Mouse (Mus musculus): ENCODE data around the gene Rtp2. TPM values are rescaled to one million over a fixed set of nuclear protein-coding genes. Genes with fewer than 3 reads are reported as not detected.
A peak's percentile ranks its signal among the peaks of the same experiment; 100 is the strongest.

The Rtp2 gene
- total RNA-seq, 2 experiments from 2014 or later, result not detected

DNA sequence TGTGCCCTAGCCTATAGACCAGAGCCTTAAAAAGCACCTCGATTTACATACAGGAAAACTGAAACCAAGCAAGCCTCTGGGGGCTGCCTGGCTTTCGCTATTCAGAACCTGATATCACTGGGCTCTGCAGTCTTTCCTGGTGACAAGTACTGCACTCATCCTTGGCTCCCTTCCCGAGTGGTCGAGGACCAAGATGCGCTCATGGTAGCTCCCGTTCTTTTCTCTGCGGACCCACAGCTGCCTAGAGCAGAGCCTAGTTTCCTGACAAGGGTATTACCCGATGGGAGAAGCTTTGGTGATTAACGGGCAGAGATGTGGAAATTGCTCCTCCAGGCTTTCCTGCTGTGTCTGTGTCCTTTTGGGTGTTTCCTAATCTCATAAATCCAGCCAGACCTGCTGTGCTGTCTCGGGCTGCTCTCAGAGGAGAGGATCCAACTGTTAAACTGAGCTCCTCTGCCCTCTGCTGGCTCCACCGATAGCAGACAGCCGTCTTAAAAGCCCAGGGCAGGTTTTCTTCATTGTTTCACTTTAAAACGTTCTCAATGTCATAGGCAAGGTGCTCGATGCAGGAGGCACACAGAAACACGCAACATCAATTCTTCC lies 34.1 kb downstream of the Rtp2 start:
- DNase-seq (ENCODE audit: low spot score in 2 of 2), result peak; percentile 61 to 66
- intact Hi-C loops (cut with DNase I), result loop anchor here (2.0 to 5.0 kb wide), 3 partner anchors 54 to 445 kb away; no protein-coding TSS in a partner anchor

GRCm38 (mm10) chr16:23897486-23897885 lies 34.7 kb downstream of the Rtp2 start:
- intact Hi-C loops (cut with DNase I), result loop anchor here (5.0 kb wide), 2 partner anchors 55 to 170 kb away; no protein-coding TSS in a partner anchor

GRCm38 (mm10) chr16:23895135-23895534 lies 37.1 kb downstream of the Rtp2 start:
- no peak for DNase-seq (ENCODE audit: low spot score in 2 of 2)
- intact Hi-C loops (cut with DNase I), result loop anchor here (5.0 kb wide), 2 partner anchors 57 to 168 kb away; no protein-coding TSS in a partner anchor

More at GRCm38 (mm10) chr16:23897486-23897885, 34.7 kb downstream of the Rtp2 start:
- DNase-seq (ENCODE audit: low spot score in 2 of 2), result no peak

DNA sequence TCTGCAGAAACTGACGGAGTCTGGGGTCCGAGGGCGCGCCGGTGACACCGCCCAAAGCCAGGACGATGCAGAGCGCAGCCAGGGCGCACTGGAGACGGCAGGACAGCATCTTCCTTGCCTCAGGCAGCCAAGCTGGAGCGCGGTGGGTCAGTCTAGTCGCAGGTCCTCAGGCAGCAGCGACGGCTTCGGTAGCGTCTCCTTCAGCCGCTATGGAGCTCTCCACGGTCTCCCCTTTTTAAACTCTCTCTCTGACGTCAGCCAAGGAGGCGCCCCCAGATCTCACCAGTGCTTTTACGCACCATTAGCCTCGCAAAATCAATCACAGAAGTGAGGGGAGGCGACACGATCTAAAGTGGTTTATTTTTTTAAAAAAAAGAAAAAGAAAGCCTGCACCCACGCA lies 41.6 kb downstream of the Rtp2 start, which contains the start of gene Sst:
Sst (minus strand) TSS at position 323 of the 400 bp plus-strand sequence.
- DNase-seq (ENCODE audit: low spot score in 2 of 2), result peak in 1 of 2 experiments; percentile 9
- intact Hi-C loops (cut with DNase I), result no loop called here

GRCm38 (mm10) chr16:23890151-23890550 lies 42.0 kb downstream of the Rtp2 start:
- intact Hi-C loops (cut with DNase I), result no loop called here

DNA sequence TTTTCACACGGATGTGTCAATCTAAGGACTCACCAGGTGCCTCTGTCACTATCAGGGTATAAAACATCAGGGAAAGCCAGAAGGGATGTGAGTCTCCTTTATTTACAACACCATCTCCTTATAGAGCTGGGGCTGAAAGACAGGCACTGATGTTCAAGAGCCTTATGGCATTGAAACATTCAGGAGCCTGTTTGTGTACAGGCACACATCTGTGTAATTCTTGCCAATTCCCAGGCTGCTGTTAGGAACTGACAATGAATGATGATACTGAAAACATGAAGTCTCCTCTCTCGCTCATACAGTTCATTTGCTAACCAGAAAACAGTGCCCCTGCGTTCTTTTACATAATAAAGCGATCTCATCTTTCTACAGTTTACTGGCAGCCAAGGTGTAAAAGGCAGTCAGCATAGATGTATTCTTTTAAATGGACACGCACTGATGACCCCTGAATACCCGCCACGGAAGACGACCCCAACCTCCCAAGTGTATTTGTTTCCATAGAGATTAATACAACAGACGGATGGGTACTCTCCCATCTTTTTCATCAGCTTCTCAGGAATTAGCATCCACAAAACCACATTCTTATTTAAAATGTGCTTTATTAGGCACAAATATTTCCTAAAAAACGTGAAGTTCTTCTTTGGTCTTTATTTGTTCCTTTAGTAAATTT lies 44.1 kb downstream of the Rtp2 start:
- intact Hi-C loops (cut with DNase I), result no loop called here
- DNase-seq (ENCODE audit: low spot score in 2 of 2), result no peak

More at GRCm38 (mm10) chr16:23890151-23890550, 42.0 kb downstream of the Rtp2 start:
- DNase-seq (ENCODE audit: low spot score in 2 of 2), result no peak

DNA sequence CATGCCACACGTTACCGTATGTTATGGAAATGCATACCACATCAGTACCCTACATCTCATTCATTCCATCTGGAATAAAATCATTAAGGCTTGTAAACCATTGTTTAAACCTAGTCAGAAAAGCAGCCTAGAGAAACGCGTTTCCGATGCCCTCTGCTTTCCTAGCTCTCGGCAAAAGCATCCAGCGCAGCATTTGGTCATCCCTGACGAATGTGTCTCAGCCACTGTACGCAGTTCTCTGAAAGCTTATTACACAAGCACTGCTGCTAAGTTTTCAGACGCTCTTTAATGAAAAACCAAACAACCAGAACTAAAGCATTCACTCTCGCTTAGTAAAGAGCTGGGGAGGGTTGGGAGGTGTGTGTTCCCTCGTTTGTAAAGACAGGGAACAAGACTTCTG lies 47.1 kb downstream of the Rtp2 start:
- intact Hi-C loops (cut with DNase I), result no loop called here

More for the DNA sequence above, 47.1 kb downstream of the Rtp2 start:
- no peak for DNase-seq (ENCODE audit: low spot score in 2 of 2)

Other genes with a start within 250 kb of the Rtp2 start
- 100 to 1,000 TPM; 409 to 480 TPM for gene Sst, start 41.4 kb downstream of the Rtp2 start, total RNA-seq (2021)
- not detected for gene Gm37419, start 56.1 kb upstream of the Rtp2 start, total RNA-seq (2021)
- 10 to 100 TPM; 26.0 to 30.1 TPM for gene Bcl6, start 56.5 kb upstream of the Rtp2 start, total RNA-seq (2021)